10 mouse cellular contexts compared by ENCODE assay signal in genomic region chr6:28309692-28310091, GRCm38 (mm10).
DNase-seq lines count a peak whose midpoint lies in the region; ATAC-seq and TF ChIP-seq lines count a peak whose summit lies in the region.
"Had no signal": no experiment of that assay in that cellular context is flagged by ENCODE, and none has a peak within 500 bp of the region (broad histone marks: within the 10 kb centered on the region; RNA-seq: fewer than 3 reads in every experiment).

No protein-coding gene starts in this region.

- no peak overlapping the region for H3K4me3 ChIP-seq in heart, postnatal 0 days (ENCODE audit: low read depth, low read length)
- H3K4me3 ChIP-seq in heart, embryonic 10.5 days, result no peak overlapping the region
- H3K4me3 ChIP-seq in lung, postnatal 0 days (ENCODE audit: low read depth, low read length), result no peak overlapping the region
- H3K4me3 ChIP-seq in stomach, postnatal 0 days (ENCODE audit: low read depth, low read length), result no peak overlapping the region
- H3K4me3 ChIP-seq: erythroblast, embryonic 14.5 days; heart, embryonic 15.5 days; liver, embryonic 13.5 days had no signal

- no peaks in the 10 kb centered on the region for H3K27me3 ChIP-seq in heart, postnatal 0 days (ENCODE audit: control insufficient read depth, insufficient read depth, low read length)
- no peaks in the 10 kb centered on the region for H3K27me3 ChIP-seq in heart, embryonic 10.5 days (ENCODE audit: insufficient read depth, poor library complexity, severe bottlenecking)
- no peaks in the 10 kb centered on the region for H3K27me3 ChIP-seq in lung, postnatal 0 days (replicated peaks; ENCODE audit: insufficient read depth, low read length)
- no peaks in the 10 kb centered on the region for H3K27me3 ChIP-seq in stomach, postnatal 0 days (ENCODE audit: control insufficient read depth, insufficient read depth, low read length)
- H3K27me3 ChIP-seq: heart, embryonic 15.5 days; liver, embryonic 13.5 days had no signal

- no peaks in the 10 kb centered on the region for H3K9me3 ChIP-seq in heart, postnatal 0 days (replicated peaks; ENCODE audit: control insufficient read depth, low read length)
- no peaks in the 10 kb centered on the region for H3K9me3 ChIP-seq in heart, embryonic 10.5 days
- H3K9me3 ChIP-seq in lung, postnatal 0 days (ENCODE audit: low read length), result no peaks in the 10 kb centered on the region
- no peaks in the 10 kb centered on the region for H3K9me3 ChIP-seq in stomach, postnatal 0 days (ENCODE audit: control insufficient read depth, low read length)
- H3K9me3 ChIP-seq: heart, embryonic 15.5 days; liver, embryonic 13.5 days had no signal

- H3K4me2 ChIP-seq in heart, postnatal 0 days (ENCODE audit: low read depth, low read length), result no peak overlapping the region
- H3K4me2 ChIP-seq in lung, postnatal 0 days (replicated peaks; ENCODE audit: low read depth, low read length), result no peak overlapping the region
- no peak overlapping the region for H3K4me2 ChIP-seq in stomach, postnatal 0 days (replicated peaks; ENCODE audit: low read depth)
- H3K4me2 ChIP-seq: heart, embryonic 15.5 days; liver, embryonic 13.5 days had no signal

- peak; percentile 11 for DNase-seq in heart, postnatal 0 days (ENCODE audit: low spot score)
- no peak for DNase-seq in heart, embryonic 10.5 days (ENCODE audit: low spot score)
- DNase-seq in lung, postnatal 0 days (ENCODE audit: low spot score), result peak; percentile 41
- DNase-seq in lung, postnatal 14 days, result no peak
- peak; percentile 66 for DNase-seq in cerebellum, adult 9-10 months
- DNase-seq in stomach, postnatal 0 days (ENCODE audit: low spot score), result no peak
- DNase-seq in gastrocnemius, postnatal 4 days (ENCODE audit: low spot score in 2 of 2), result no peak
- DNase-seq: liver, embryonic 13.5 days had no signal

- TF ChIP-seq CTCF in heart, postnatal 0 days (IDR thresholded peaks at IDR 0.05; ENCODE audit: low read depth), result peak; percentile 53
- TF ChIP-seq CTCF in lung, postnatal 0 days (IDR thresholded peaks at IDR 0.05), result peak; percentile 51
- peak; percentile 60 for TF ChIP-seq CTCF in stomach, postnatal 0 days (IDR thresholded peaks at IDR 0.05; ENCODE audit: low read depth)

- H3K27ac ChIP-seq in heart, postnatal 0 days (ENCODE audit: low read depth), result no peak overlapping the region
- no peak overlapping the region for H3K27ac ChIP-seq in heart, embryonic 10.5 days
- H3K27ac ChIP-seq in lung, postnatal 0 days (ENCODE audit: low read length), result no peak overlapping the region
- H3K27ac ChIP-seq in stomach, postnatal 0 days (replicated peaks), result no peak overlapping the region
- H3K27ac ChIP-seq: heart, embryonic 15.5 days; liver, embryonic 13.5 days had no signal

- ATAC-seq in heart, postnatal 0 days (ENCODE audit: insufficient read depth, low read depth), result no peak
- ATAC-seq in lung, postnatal 0 days, result no peak
- ATAC-seq in stomach, postnatal 0 days (ENCODE audit: low FRiP score, low TSS enrichment), result no peak

- no peak for TF ChIP-seq EP300 in heart, postnatal 0 days (IDR thresholded peaks at IDR 0.05; ENCODE audit: low read depth)
- TF ChIP-seq EP300 in lung, postnatal 0 days (IDR thresholded peaks at IDR 0.05), result no peak
- TF ChIP-seq EP300 in stomach, postnatal 0 days (optimal IDR thresholded peaks at IDR 0.05), result no peak

- H3K9ac ChIP-seq in heart, postnatal 0 days (replicated peaks; ENCODE audit: low read depth, low read length), result no peak overlapping the region
- no peak overlapping the region for H3K9ac ChIP-seq in lung, postnatal 0 days (replicated peaks; ENCODE audit: low read depth)
- no peak overlapping the region for H3K9ac ChIP-seq in stomach, postnatal 0 days (ENCODE audit: low read length)
- H3K9ac ChIP-seq: heart, embryonic 15.5 days; liver, embryonic 13.5 days had no signal

- no peaks in the 10 kb centered on the region for H3K4me1 ChIP-seq in heart, postnatal 0 days (ENCODE audit: control insufficient read depth, insufficient read depth)
- no peaks in the 10 kb centered on the region for H3K4me1 ChIP-seq in heart, embryonic 10.5 days
- no peaks in the 10 kb centered on the region for H3K4me1 ChIP-seq in lung, postnatal 0 days (ENCODE audit: insufficient read depth, low read depth, low read length)
- no peaks in the 10 kb centered on the region for H3K4me1 ChIP-seq in stomach, postnatal 0 days (replicated peaks; ENCODE audit: control insufficient read depth, insufficient read depth)
- H3K4me1 ChIP-seq: heart, embryonic 15.5 days; liver, embryonic 13.5 days had no signal

- H3K36me3 ChIP-seq in heart, postnatal 0 days (replicated peaks; ENCODE audit: control insufficient read depth, insufficient read depth, low read length), result no peaks in the 10 kb centered on the region
- no peaks in the 10 kb centered on the region for H3K36me3 ChIP-seq in heart, embryonic 10.5 days
- H3K36me3 ChIP-seq in lung, postnatal 0 days (ENCODE audit: insufficient read depth, low read length), result no peaks in the 10 kb centered on the region
- no peaks in the 10 kb centered on the region for H3K36me3 ChIP-seq in stomach, postnatal 0 days (ENCODE audit: control insufficient read depth, insufficient read depth, low read length)
- H3K36me3 ChIP-seq: heart, embryonic 15.5 days; liver, embryonic 13.5 days had no signal

Comparison
In these comparisons a context has a peak if more than half of its experiments do, and no peak if none do; other contexts are left out.
1. DNase-seq: peak in heart, postnatal 0 days (single experiment), lung, postnatal 0 days (single experiment) and cerebellum, adult 9-10 months (single experiment); none in heart, embryonic 10.5 days (single experiment), lung, postnatal 14 days (single experiment), stomach, postnatal 0 days (single experiment) and gastrocnemius, postnatal 4 days (0 of 2).
2. Peak in every context shown above with its lines, with median percentiles within 50 percentile points of each other: CTCF ChIP-seq.